Mouse (Mus musculus) limb, embryonic 13.5 days (tissue): ENCODE data around the gene Acads. TPM values are rescaled to one million over a fixed set of nuclear protein-coding genes. Genes with fewer than 3 reads are reported as not detected.
"Not testable (repeated sequence)": the region's sequence is repeated elsewhere in the genome, so short reads cannot be mapped to it uniquely, and the experiment has no call there.

Experiments used
- ATAC-seq: fragments of 200-750 bp; cut with Nextera tagmentation; 2 replicates; pipeline ENCODE4 v1.8.0; 2017; ENCODE audit warnings: low read depth, moderate number of reproducible peaks, moderate TSS enrichment; ENCODE audit not compliant: low FRiP score
- H3K27ac ChIP-seq: fragments of 300-500 bp; sonication (generic); 2 replicates; pipeline ENCODE4 v1.5.1; 2015; ENCODE audit warnings: inconsistent platforms, mild to moderate bottlenecking, moderate library complexity
- H3K27me3 ChIP-seq: fragments of 300-500 bp; sonication (generic); 2 replicates; pipeline ENCODE4 v1.6.1; 2015; ENCODE audit warnings: mild to moderate bottlenecking, inconsistent platforms
- H3K36me3 ChIP-seq: fragments of 300-500 bp; sonication (generic); 2 replicates; pipeline ENCODE4 v1.6.1; 2015; ENCODE audit warnings: inconsistent platforms, mild to moderate bottlenecking, moderate library complexity
- H3K4me1 ChIP-seq: fragments of 300-500 bp; sonication (generic); 2 replicates; pipeline ENCODE4 v1.6.1; 2015; ENCODE audit warnings: inconsistent platforms
- H3K4me2 ChIP-seq: fragments of 300-500 bp; sonication (generic); replicated peaks from 2 replicates; pipeline ENCODE4 v1.6.1; 2015; ENCODE audit warnings: inconsistent platforms, mild to moderate bottlenecking, moderate library complexity
- H3K4me3 ChIP-seq: fragments of 300-500 bp; sonication (generic); 2 replicates; pipeline ENCODE4 v1.5.1; 2015; ENCODE audit warnings: moderate library complexity, mild to moderate bottlenecking, inconsistent platforms
- H3K9ac ChIP-seq: fragments of 300-500 bp; sonication (generic); 2 replicates; pipeline ENCODE4 v1.6.1; 2015; ENCODE audit warnings: mild to moderate bottlenecking, inconsistent platforms
- H3K9me3 ChIP-seq: fragments of 300-500 bp; sonication (generic); 2 replicates; pipeline ENCODE4 v1.6.1; 2016; ENCODE audit warnings: inconsistent platforms
- WGBS: fragments of 180-500 bp; shearing (Covaris S2); methylation state at CpG from one replicate; pipeline ENCODE4 v1.1.7; 2015; 5-methylcytosine and 5-hydroxymethylcytosine counted together
- polyA plus RNA-seq: library from polyadenylated mRNA; unstranded; fragments of >200 nt; fragmentation: Nextera tagmentation; extraction: Ambion mirVana; gene quantifications from 2 replicates; pipeline ENCODE4 v1.2.1, GENCODE M21; 2015

The Acads gene
- polyA plus RNA-seq, 1 experiment from 2014 or later, result 56.5 TPM

DNA sequence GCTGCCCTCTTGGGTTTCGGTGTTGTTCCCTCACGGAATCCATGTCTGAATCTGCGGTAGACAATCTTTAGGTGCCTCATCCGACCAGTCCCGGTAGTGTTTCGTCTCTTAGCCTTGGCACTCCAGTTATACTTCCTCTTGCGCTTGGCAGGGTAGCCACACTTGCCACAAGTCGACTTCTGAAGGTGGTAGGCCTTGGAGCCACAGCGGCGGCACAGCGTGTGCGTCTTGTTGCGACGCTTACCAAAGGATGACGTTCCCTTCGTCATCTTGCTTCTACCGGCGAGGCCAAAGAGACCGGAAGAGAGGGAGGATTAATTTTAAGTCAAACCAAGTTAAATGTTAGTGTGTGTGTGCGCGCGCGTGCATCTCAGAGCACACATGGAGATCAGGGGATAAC is 15.9 kb downstream of the Acads start:
- not testable (repeated sequence) for H3K9me3 ChIP-seq, H3K9ac ChIP-seq, ATAC-seq, H3K27ac ChIP-seq, H3K4me3 ChIP-seq, H3K4me2 ChIP-seq, H3K27me3 ChIP-seq, H3K4me1 ChIP-seq
- peaks cover 59% of the 10 kb centered on the region for H3K36me3 ChIP-seq
- 96% methylated on average over 23 of the region's 23 CpGs for WGBS

- H3K4me3 ChIP-seq, result no peak overlapping the region
- H3K9me3 ChIP-seq, result no peaks in the 10 kb centered on the region
- no peak overlapping the region for H3K4me2 ChIP-seq
- H3K9ac ChIP-seq, result no peak overlapping the region
- ATAC-seq, result no peak
- no peaks in the 10 kb centered on the region for H3K27me3 ChIP-seq
- H3K27ac ChIP-seq, result no peak overlapping the region
- WGBS, result 84% methylated on average over 2 of the region's 2 CpGs
- H3K36me3 ChIP-seq, result peaks cover 63% of the 10 kb centered on the region
- H3K4me1 ChIP-seq, result no peaks in the 10 kb centered on the region
Measured at GRCm38 (mm10) chr5:115102231-115102630, 16.9 kb downstream of the Acads start.

GRCm38 (mm10) chr5:115100473-115100872 is 18.7 kb downstream of the Acads start:
- Histone ChIP-seq H3K27me3 (no peaks in the 10 kb centered on the region), H3K9ac (no peak overlapping the region), H3K36me3 (peaks cover 80% of the 10 kb centered on the region), H3K4me3 (no peak overlapping the region), H3K4me1 (no peaks in the 10 kb centered on the region), H3K4me2 (no peak overlapping the region), H3K27ac (no peak overlapping the region), H3K9me3 (no peaks in the 10 kb centered on the region)
- WGBS, result 74% methylated on average over 6 of the region's 6 CpGs
- no peak for ATAC-seq

GRCm38 (mm10) chr5:115099991-115100390 is 19.2 kb downstream of the Acads start:
- Histone ChIP-seq H3K4me3 (no peak overlapping the region), H3K4me1 (no peaks in the 10 kb centered on the region), H3K9me3 (no peaks in the 10 kb centered on the region), H3K27ac (no peak overlapping the region), H3K36me3 (peaks cover 81% of the 10 kb centered on the region), H3K9ac (no peak overlapping the region), H3K27me3 (no peaks in the 10 kb centered on the region), H3K4me2 (no peak overlapping the region)
- no peak for ATAC-seq
- 88% methylated on average over 9 of the region's 9 CpGs for WGBS

DNA sequence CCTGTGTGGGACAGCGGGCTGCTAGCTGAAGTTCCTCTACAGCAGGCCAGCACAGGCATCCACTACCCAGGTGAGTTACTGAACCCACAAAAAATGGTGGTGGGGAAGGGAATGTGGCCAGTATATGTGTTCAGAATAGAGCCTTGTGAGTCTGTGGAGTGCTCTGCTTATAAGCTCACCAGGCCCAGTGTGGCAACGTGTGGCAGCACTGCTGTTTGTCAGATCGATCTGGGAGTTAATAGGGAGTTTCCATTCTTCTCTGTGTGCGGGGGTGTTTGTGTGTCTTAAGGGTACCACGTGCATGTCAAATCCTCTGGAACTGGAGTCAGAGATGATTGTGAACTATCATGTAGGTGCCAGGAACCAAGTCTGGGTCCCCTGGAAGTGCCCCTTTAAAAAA is 19.6 kb downstream of the Acads start:
- Histone ChIP-seq H3K9me3 (no peaks in the 10 kb centered on the region), H3K4me3 (no peak overlapping the region), H3K4me1 (no peaks in the 10 kb centered on the region), H3K27ac (no peak overlapping the region), H3K9ac (no peak overlapping the region), H3K36me3 (peaks cover 83% of the 10 kb centered on the region), H3K4me2 (no peak overlapping the region), H3K27me3 (no peaks in the 10 kb centered on the region)
- 84% methylated on average over 5 of the region's 5 CpGs for WGBS
- ATAC-seq, result no peak

DNA sequence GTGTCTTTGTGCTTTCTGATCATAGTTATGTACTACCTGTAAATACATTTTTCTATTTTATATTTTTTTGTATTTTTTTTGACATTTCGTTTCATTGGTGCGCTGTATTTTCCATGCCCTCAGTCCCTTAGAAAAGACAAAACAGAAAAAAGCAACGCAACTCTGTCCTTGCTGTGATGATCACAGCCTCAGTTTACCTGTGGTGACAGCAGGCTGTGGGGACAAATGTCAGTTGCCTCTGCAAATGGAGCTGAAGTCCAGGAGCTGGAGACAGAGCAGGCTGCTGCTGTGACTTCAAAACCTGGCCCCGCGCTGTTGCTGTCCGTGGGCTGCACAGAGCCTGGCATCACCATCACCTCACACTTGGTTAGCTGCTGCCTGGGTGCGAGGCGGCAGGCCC is 21.0 kb downstream of the Acads start, which contains the start of gene Gm10401:
Gene Gm10401 (minus strand): TSS at position 101 of the 400 bp plus-strand sequence.
- Histone ChIP-seq H3K4me3 (no peak within 1 kb of the TSS), H3K9me3 (no peaks in the 10 kb centered on the region), H3K4me1 (no peaks in the 10 kb centered on the region), H3K9ac (no peak within 1 kb of the TSS), H3K36me3 (peaks cover 75% of the 10 kb centered on the region), H3K4me2 (no peak within 1 kb of the TSS), H3K27ac (no peak within 1 kb of the TSS), H3K27me3 (no peaks in the 10 kb centered on the region)
- no peak for ATAC-seq
- 96% methylated on average over 8 of the region's 8 CpGs for WGBS

- H3K36me3 ChIP-seq, result peaks cover 89% of the 10 kb centered on the region
- H3K9ac ChIP-seq, result no peak overlapping the region
- no peak overlapping the region for H3K4me2 ChIP-seq
- 84% methylated on average over 6 of the region's 6 CpGs for WGBS
- ATAC-seq, result no peak
- no peaks in the 10 kb centered on the region for H3K4me1 ChIP-seq
- H3K4me3 ChIP-seq, result no peak overlapping the region
- no peaks in the 10 kb centered on the region for H3K27me3 ChIP-seq
- no peak overlapping the region for H3K27ac ChIP-seq
- H3K9me3 ChIP-seq, result no peaks in the 10 kb centered on the region
Measured at GRCm38 (mm10) chr5:115091776-115092175, 27.4 kb downstream of the Acads start.

DNA sequence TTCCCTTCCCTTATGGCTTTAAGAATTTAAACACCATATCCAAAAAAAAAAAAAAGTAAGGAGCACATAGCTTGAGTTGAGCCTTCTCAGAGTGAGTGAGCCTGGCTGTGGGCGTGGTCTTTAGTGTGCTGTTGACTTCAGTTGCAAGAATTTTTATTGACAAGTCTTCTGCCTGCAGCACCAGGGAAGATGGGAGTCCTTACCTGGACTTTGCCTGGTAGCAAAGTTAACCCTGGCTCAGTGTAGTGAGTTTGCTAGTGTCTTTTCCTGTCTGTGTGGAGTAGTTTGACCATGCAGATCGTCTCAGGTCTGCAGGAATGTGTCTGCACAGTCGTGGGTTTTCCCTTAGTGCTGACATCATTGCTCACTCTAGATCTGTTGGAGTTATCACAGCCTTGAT is 28.1 kb downstream of the Acads start:
- 73% methylated on average over 3 of the region's 3 CpGs for WGBS
- no peak for ATAC-seq
- Histone ChIP-seq H3K9me3 (no peaks in the 10 kb centered on the region), H3K27ac (no peak overlapping the region), H3K9ac (no peak overlapping the region), H3K27me3 (no peaks in the 10 kb centered on the region), H3K36me3 (peaks cover 89% of the 10 kb centered on the region), H3K4me1 (no peaks in the 10 kb centered on the region), H3K4me2 (no peak overlapping the region), H3K4me3 (no peak overlapping the region)

DNA sequence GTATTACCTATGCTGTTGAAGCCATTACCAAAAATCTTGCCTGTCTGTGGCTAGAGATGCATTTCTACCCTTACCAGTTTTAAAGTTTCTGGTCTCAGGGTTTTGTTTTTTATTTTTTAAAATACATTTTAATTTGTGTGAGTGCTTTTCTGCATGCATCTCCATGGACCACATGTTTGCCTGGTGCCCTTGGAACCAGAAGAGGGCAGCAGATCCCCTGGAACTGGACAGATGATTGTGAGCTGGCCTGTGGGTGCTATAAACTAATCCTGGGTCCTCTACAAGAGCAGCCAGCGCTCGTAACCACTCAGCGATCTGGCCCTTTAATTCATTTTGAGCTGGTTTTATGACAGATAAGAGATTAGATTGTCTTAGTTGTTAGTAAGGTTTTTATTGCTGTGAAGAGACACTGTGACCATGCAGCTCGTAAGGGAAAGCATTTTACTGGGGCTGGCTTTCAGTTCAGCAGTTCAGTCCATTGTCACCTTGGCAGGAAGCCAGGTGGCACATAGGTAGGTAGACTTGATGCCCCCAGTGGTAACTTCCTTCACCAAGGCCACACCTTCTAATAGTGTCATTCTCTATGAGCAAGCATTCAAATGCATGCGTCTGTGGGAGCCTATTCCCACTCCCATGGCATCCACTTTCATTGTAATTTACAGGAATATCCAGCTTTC is 29.4 kb downstream of the Acads start:
- no peaks in the 10 kb centered on the region for H3K27me3 ChIP-seq
- no peak overlapping the region for H3K4me3 ChIP-seq
- H3K4me2 ChIP-seq, result no peak overlapping the region
- no peak for ATAC-seq
- WGBS, result 91% methylated on average over 5 of the region's 5 CpGs
- H3K4me1 ChIP-seq, result no peaks in the 10 kb centered on the region
- no peak overlapping the region for H3K27ac ChIP-seq
- H3K9ac ChIP-seq, result no peak overlapping the region
- H3K36me3 ChIP-seq, result peaks cover 86% of the 10 kb centered on the region
- H3K9me3 ChIP-seq, result no peaks in the 10 kb centered on the region

- peaks cover 91% of the 10 kb centered on the region for H3K36me3 ChIP-seq
- H3K9me3 ChIP-seq, result no peaks in the 10 kb centered on the region
- 97% methylated on average over 2 of the region's 2 CpGs for WGBS
- no peak overlapping the region for H3K9ac ChIP-seq
- no peak overlapping the region for H3K4me2 ChIP-seq
- no peak overlapping the region for H3K4me3 ChIP-seq
- no peak overlapping the region for H3K27ac ChIP-seq
- no peaks in the 10 kb centered on the region for H3K27me3 ChIP-seq
- no peak for ATAC-seq
- H3K4me1 ChIP-seq, result no peaks in the 10 kb centered on the region
Measured at GRCm38 (mm10) chr5:115085675-115086074, 33.5 kb downstream of the Acads start.

- Histone ChIP-seq H3K27ac (no peak overlapping the region), H3K4me1 (no peaks in the 10 kb centered on the region), H3K27me3 (no peaks in the 10 kb centered on the region), H3K36me3 (peaks cover 69% of the 10 kb centered on the region), H3K9me3 (no peaks in the 10 kb centered on the region), H3K4me3 (no peak overlapping the region), H3K4me2 (no peak overlapping the region), H3K9ac (no peak overlapping the region)
- 81% methylated on average over 6 of the region's 6 CpGs for WGBS
- ATAC-seq, result no peak
Measured at GRCm38 (mm10) chr5:115083492-115083891, 35.7 kb downstream of the Acads start.

DNA sequence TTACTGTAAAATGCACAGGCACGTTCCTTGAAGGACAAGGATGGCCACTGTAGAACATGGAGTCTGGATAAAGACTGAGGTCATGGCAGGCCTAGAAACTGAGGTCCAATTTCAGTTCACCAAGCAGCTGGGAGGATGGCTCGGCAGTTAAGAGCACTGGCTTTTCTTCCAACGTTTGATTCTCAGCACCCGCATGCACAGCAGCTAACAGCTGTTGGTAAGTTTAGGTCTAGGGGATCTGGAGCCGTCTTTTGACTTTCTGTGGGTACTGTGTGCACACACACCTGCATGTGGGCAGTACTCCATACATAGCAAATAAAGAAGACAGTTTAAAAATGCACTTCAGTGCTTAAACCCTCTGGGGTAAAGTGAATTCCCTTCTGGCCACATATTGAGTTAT is 37.5 kb downstream of the Acads start:
- Histone ChIP-seq H3K4me1 (no peaks in the 10 kb centered on the region), H3K9me3 (no peaks in the 10 kb centered on the region), H3K4me3 (no peak overlapping the region), H3K27me3 (no peaks in the 10 kb centered on the region), H3K9ac (no peak overlapping the region), H3K36me3 (peaks cover 51% of the 10 kb centered on the region), H3K27ac (no peak overlapping the region), H3K4me2 (no peak overlapping the region)
- 82% methylated on average over 5 of the region's 5 CpGs for WGBS
- ATAC-seq, result no peak
